9 mouse cellular contexts compared by ENCODE assay signal in genomic region chrX:7322288-7322687, GRCm38 (mm10). TPM values are rescaled to one million over a fixed set of nuclear protein-coding genes. Genes with fewer than 3 reads are reported as not detected.
DNase-seq lines count a peak whose midpoint lies in the region; ATAC-seq and TF ChIP-seq lines count a peak whose summit lies in the region.
"Had no signal": no experiment of that assay in that cellular context is flagged by ENCODE, and none has a peak within 500 bp of the region (broad histone marks: within the 10 kb centered on the region; RNA-seq: fewer than 3 reads in every experiment).

No protein-coding gene starts in this region.

- no peaks in the 10 kb centered on the region for H3K4me1 ChIP-seq in heart, embryonic 12.5 days (replicated peaks)
- peaks cover 0 to 4% of the 10 kb centered on the region in 2 experiments; a peak in 2 of 4 replicates for H3K4me1 ChIP-seq in MEL (ENCODE audit: control insufficient read depth in 1 of 2, insufficient read depth in 2 of 2, low read length in 2 of 2)
- no peaks in the 10 kb centered on the region for H3K4me1 ChIP-seq in neural tube, embryonic 11.5 days (ENCODE audit: control insufficient read depth, insufficient read depth, low read length)
- H3K4me1 ChIP-seq: liver, embryonic 15.5 days had no signal

- TF ChIP-seq RAD21 in MEL (IDR thresholded peaks at IDR 0.05; ENCODE audit: low read depth, low read length): peak; percentile 79

- TF ChIP-seq EP300 in MEL (IDR thresholded peaks at IDR 0.05; ENCODE audit: low read depth in 1 of 2, low read length in 2 of 2): no peak

- no peak overlapping the region for H3K9ac ChIP-seq in heart, embryonic 12.5 days
- H3K9ac ChIP-seq in MEL (ENCODE audit: control insufficient read depth, low read depth, low read length, poor library complexity, severe bottlenecking): peak overlapping the region; percentile 27; the same call in 1 of the 2 replicates
- no peak overlapping the region for H3K9ac ChIP-seq in neural tube, embryonic 11.5 days (ENCODE audit: low read length)
- H3K9ac ChIP-seq: liver, embryonic 15.5 days had no signal

- intact Hi-C loops in heart, postnatal 14 days (cut with DNase I): loop anchor here (1.0 to 10.0 kb wide), 2 partner anchors 99 to 373 kb away; partner anchors contain the start of gene Gpkow
- intact Hi-C loops in left cerebral cortex, postnatal 14 days (cut with DNase I): loop anchor here (2.0 to 5.0 kb wide), 2 partner anchors 55 to 99 kb away; partner anchors contain the start of gene Usp27x

- no peaks in the 10 kb centered on the region for H3K9me3 ChIP-seq in heart, embryonic 12.5 days (replicated peaks)
- no peaks in the 10 kb centered on the region for H3K9me3 ChIP-seq in MEL (replicated peaks; ENCODE audit: insufficient read depth, low read length)
- H3K9me3 ChIP-seq in neural tube, embryonic 11.5 days (ENCODE audit: control insufficient read depth, low read length): no peaks in the 10 kb centered on the region
- H3K9me3 ChIP-seq: liver, embryonic 15.5 days had no signal

- H3K4me3 ChIP-seq in heart, embryonic 12.5 days: no peak overlapping the region
- peak overlapping the region; percentile 13 to 41; a peak in 3 of 4 replicates for H3K4me3 ChIP-seq in MEL (ENCODE audit: control insufficient read depth in 1 of 2, insufficient read depth in 1 of 2, low read depth in 2 of 2, low read length in 2 of 2)
- no peak overlapping the region for H3K4me3 ChIP-seq in neural tube, embryonic 11.5 days (ENCODE audit: low read depth, low read length)
- H3K4me3 ChIP-seq: liver, embryonic 15.5 days had no signal

- H3K27ac ChIP-seq in heart, embryonic 12.5 days (ENCODE audit: poor library complexity, severe bottlenecking): no peak overlapping the region
- H3K27ac ChIP-seq in MEL (ENCODE audit: control insufficient read depth, low read depth, low read length): no peak overlapping the region
- H3K27ac ChIP-seq in neural tube, embryonic 11.5 days (ENCODE audit: low read depth, low read length): no peak overlapping the region
- H3K27ac ChIP-seq: liver, embryonic 15.5 days had no signal

- no peak for TF ChIP-seq POLR2A in MEL (IDR thresholded peaks at IDR 0.05; ENCODE audit: control insufficient read depth in 1 of 2, insufficient read depth in 1 of 2, low read depth in 1 of 2, low read length in 2 of 2, poor library complexity in 1 of 2)

- no peak overlapping the region for H3K4me2 ChIP-seq in heart, embryonic 12.5 days
- no peak overlapping the region for H3K4me2 ChIP-seq in neural tube, embryonic 11.5 days (ENCODE audit: low read depth)
- H3K4me2 ChIP-seq: liver, embryonic 15.5 days had no signal

- no peaks in the 10 kb centered on the region; the same call in 1 of the 2 replicates for H3K79me2 ChIP-seq in MEL (ENCODE audit: control insufficient read depth, insufficient read depth, low read length, poor library complexity)

- H3K27me3 ChIP-seq in heart, embryonic 12.5 days (replicated peaks): no peaks in the 10 kb centered on the region
- no peaks in the 10 kb centered on the region for H3K27me3 ChIP-seq in MEL (ENCODE audit: control insufficient read depth in 1 of 2, insufficient read depth in 2 of 2, low read length in 2 of 2)
- no peaks in the 10 kb centered on the region for H3K27me3 ChIP-seq in neural tube, embryonic 11.5 days (ENCODE audit: control insufficient read depth, insufficient read depth, low read length)
- H3K27me3 ChIP-seq: liver, embryonic 15.5 days had no signal

- ATAC-seq in heart, embryonic 12.5 days (ENCODE audit: insufficient number of reproducible peaks, low FRiP score): no peak
- no peak for ATAC-seq in neural tube, embryonic 11.5 days (ENCODE audit: insufficient read depth, low FRiP score, low TSS enrichment)

- TF ChIP-seq CTCF in MEL (IDR thresholded peaks at IDR 0.05 in 2 of 3, conservative IDR thresholded peaks at IDR 0.05 in 1 of 3; ENCODE audit: control insufficient read depth in 1 of 3, insufficient read depth in 1 of 3, low read depth in 2 of 3, low read length in 3 of 3, poor library complexity in 1 of 3, severe bottlenecking in 1 of 3): peak; percentile 65 to 80 (median 77)

- H3K36me3 ChIP-seq in heart, embryonic 12.5 days: no peaks in the 10 kb centered on the region
- peaks cover 0 to 7% of the 10 kb centered on the region in 2 experiments; a peak in 2 of 4 replicates for H3K36me3 ChIP-seq in MEL (ENCODE audit: control insufficient read depth in 1 of 2, insufficient read depth in 2 of 2, low read length in 2 of 2)
- no peaks in the 10 kb centered on the region for H3K36me3 ChIP-seq in neural tube, embryonic 11.5 days (ENCODE audit: control insufficient read depth, insufficient read depth, low read length)
- H3K36me3 ChIP-seq: liver, embryonic 15.5 days had no signal

- 10% methylated on average over 7 of the region's 7 CpGs for WGBS in heart, embryonic 12.5 days
- 13% methylated on average over 7 of the region's 7 CpGs for WGBS in neural tube, embryonic 11.5 days

- DNase-seq in heart, adult 11 months: peak; percentile 92
- peak; percentile 82 for DNase-seq in MEL (ENCODE audit: low read depth, low spot score)
- DNase-seq in cerebellum, postnatal 10 days: peak; percentile 79 to 80
- DNase-seq in heart, postnatal 14 days: peak; percentile 50 to 74
- DNase-seq in left cerebral cortex, postnatal 14 days (ENCODE audit: low spot score in 2 of 2): peak; percentile 69 to 75
- peak; percentile 51 for DNase-seq in neural tube, embryonic 11.5 days (ENCODE audit: low spot score)
- DNase-seq in testis, postnatal 14 days (ENCODE audit: low spot score): peak; percentile 23

TF ChIP-seq in MEL, 35 proteins besides CTCF, POLR2A, EP300 and RAD21:
- no peak for TF ChIP-seq HCFC1 (IDR thresholded peaks at IDR 0.05; ENCODE audit: low read depth, low read length)
- TF ChIP-seq SMC3 (IDR thresholded peaks at IDR 0.05; ENCODE audit: low read depth, low read length): peak; percentile 72
- no peak for TF ChIP-seq SIN3A (IDR thresholded peaks at IDR 0.05; ENCODE audit: low read length)
- TF ChIP-seq CHD1 (IDR thresholded peaks at IDR 0.05; ENCODE audit: low read depth, low read length): no peak
- TF ChIP-seq ZC3H11A (IDR thresholded peaks at IDR 0.05; ENCODE audit: low read depth, low read length): peak; percentile 70
- no peak for TF ChIP-seq KAT2A (conservative IDR thresholded peaks at IDR 0.05; ENCODE audit: low read depth, low read length)
- peak; percentile 80 for TF ChIP-seq MAX (IDR thresholded peaks at IDR 0.05; ENCODE audit: low read length)
- no peak for TF ChIP-seq MYC (IDR thresholded peaks at IDR 0.05; ENCODE audit: low read depth, low read length)
- peak; percentile 48; the same call in 1 of the 2 replicates for TF ChIP-seq USF1 (IDR thresholded peaks at IDR 0.05; ENCODE audit: low read depth, low read length)
- TF ChIP-seq E2F4 (IDR thresholded peaks at IDR 0.05; ENCODE audit: borderline replicate concordance, low read depth, low read length): no peak

RNA-seq across cellular contexts. Expression of gene Clcn5, which starts 3.1 kb away (rescaled TPM):
- 35.7 and 37.1 TPM in 2 replicates for polyA plus RNA-seq in heart, embryonic 12.5 days (2016; fragmentation: Nextera tagmentation; extraction: Ambion mirVana)
- 8.1 and 12.4 TPM in 2 replicates for total RNA-seq in MEL (2012; rRNA removed)
- 10 to 100 TPM in 1 of 2 experiments, not detected in 1; 10.4 TPM for polyA plus RNA-seq in MEL (2012; ENCODE audit: insufficient read depth in 1 of 2, insufficient read length in 2 of 2, low read depth in 1 of 2, low replicate concordance in 2 of 2, missing spikeins in 1 of 2)
- 1 to 10 TPM; 4.5 to 6.1 TPM for total RNA-seq in heart, postnatal 14 days (2021)
- total RNA-seq in left cerebral cortex, postnatal 14 days (2021): 10 to 100 TPM; 11.7 to 11.8 TPM
- 24.3 and 24.5 TPM in 2 replicates for polyA plus RNA-seq in neural tube, embryonic 11.5 days (2014; fragmentation: Nextera tagmentation; extraction: Ambion mirVana)

RNA-seq across cellular contexts. Expression of gene Usp27x, which starts 53.3 kb away (rescaled TPM):
- 1.1 and 1.2 TPM in 2 replicates for polyA plus RNA-seq in heart, embryonic 12.5 days (2016; fragmentation: Nextera tagmentation; extraction: Ambion mirVana)
- total RNA-seq in MEL (2012; rRNA removed): 2.7 and 3.6 TPM in 2 replicates
- polyA plus RNA-seq in MEL (2012; ENCODE audit: insufficient read depth in 1 of 2, insufficient read length in 2 of 2, low read depth in 1 of 2, low replicate concordance in 2 of 2, missing spikeins in 1 of 2): 1 to 10 TPM in 1 of 2 experiments, not detected in 1; 3.9 TPM
- total RNA-seq in heart, postnatal 14 days (2021): under 1 TPM; 0.53 to 0.95 TPM
- total RNA-seq in left cerebral cortex, postnatal 14 days (2021): 10 to 100 TPM; 13.3 to 15.7 TPM
- 0.59 and 0.69 TPM in 2 replicates for polyA plus RNA-seq in neural tube, embryonic 11.5 days (2014; fragmentation: Nextera tagmentation; extraction: Ambion mirVana)

Comparison
In these comparisons a context has a peak if more than half of its experiments do, and no peak if none do; other contexts are left out.
1. DNase-seq: peak in every context shown above with its lines; median percentile 92 in heart, adult 11 months; 82 in MEL; 80 in cerebellum, postnatal 10 days; 72 in left cerebral cortex, postnatal 14 days; 62 in heart, postnatal 14 days; 51 in neural tube, embryonic 11.5 days; 23 in testis, postnatal 14 days.
2. H3K4me3 ChIP-seq: peak in MEL (2 of 2); none in heart, embryonic 12.5 days (single experiment) and neural tube, embryonic 11.5 days (single experiment).